21 mouse cellular contexts compared by ENCODE assay signal in genomic region chr12:98905466-98905865, GRCm38 (mm10).
A peak's percentile ranks its signal among the peaks of the same experiment; 100 is the strongest.
DNase-seq lines count a peak whose midpoint lies in the region; ATAC-seq lines count a peak whose summit lies in the region.
"Had no signal": no experiment of that assay in that cellular context is flagged by ENCODE, and none has a peak within 500 bp of the region (broad histone marks: within the 10 kb centered on the region; RNA-seq: fewer than 3 reads in every experiment).

No protein-coding gene starts in this region.

- ATAC-seq in frontal cortex, adult (ENCODE audit: low TSS enrichment): peak; percentile 41; the same call in 1 of the 2 replicates
- ATAC-seq: activated CD4-positive, CD25-positive, alpha-beta regulatory T cell, adult 4 months; CD4-positive, CD25-positive, alpha-beta regulatory T cell, adult 4 months; forebrain, embryonic 14.5 days; forebrain, embryonic 16.5 days; Patski had no signal

- no peak for DNase-seq in frontal cortex, postnatal 25 days (ENCODE audit: low spot score in 2 of 2)
- peak; percentile 62 for DNase-seq in right cerebral cortex, adult 18-20 months
- no peak for DNase-seq in right cerebral cortex, postnatal 14 days
- DNase-seq in brain, adult 2 months (ENCODE audit: low read depth, low spot score): peak; percentile 76
- DNase-seq: adrenal gland, adult 8-10 months; adrenal gland, postnatal 14 days; adrenal gland, postnatal 36 days; B cell, adult 2 months; cerebellum, adult 11 months; cerebellum, adult 18-20 months; cerebellum, adult 8-10 months; cerebellum, adult 9-11 months; cerebellum, postnatal 14 days; cerebellum, postnatal 36 days; embryo, embryonic 11 days had no signal

Comparison
In these comparisons a context has a peak if more than half of its experiments do, and no peak if none do; other contexts are left out.
1. DNase-seq: peak in right cerebral cortex, adult 18-20 months (single experiment) and brain, adult 2 months (single experiment); none in frontal cortex, postnatal 25 days (0 of 2) and right cerebral cortex, postnatal 14 days (single experiment).